Mouse (Mus musculus): ENCODE results near the gene Mindy2. TPM values are rescaled to one million over a fixed set of nuclear protein-coding genes. Genes with fewer than 3 reads are reported as not detected.

Mindy2 gene
- total RNA-seq, 2 experiments from 2014 or later, result 35.0 to 39.3 TPM

DNA sequence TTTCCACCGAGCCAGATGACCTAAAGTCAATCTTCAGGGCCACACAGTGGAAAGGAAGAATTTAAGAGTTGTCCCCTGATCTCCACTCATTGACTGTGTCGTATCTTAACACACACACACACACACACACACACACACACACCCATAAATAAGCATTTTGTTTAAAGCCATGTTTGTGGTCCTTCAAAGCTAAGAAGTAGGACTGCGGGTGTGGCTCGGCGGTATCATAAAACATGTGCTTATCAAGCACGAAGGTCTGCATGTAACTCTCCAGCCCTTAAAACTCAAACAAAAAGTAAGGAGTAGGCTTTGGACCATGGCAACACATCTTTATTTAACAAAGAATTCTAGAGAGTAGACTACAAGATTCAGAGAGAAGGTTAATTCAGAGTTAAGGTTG lies 13.4 kb upstream of the Mindy2 start:
- intact Hi-C loops (cut with DNase I), result loop anchor here (10.0 kb wide), 2 partner anchors 174 to 264 kb away; no protein-coding TSS in a partner anchor
- DNase-seq (ENCODE audit: low spot score in 2 of 2), result no peak

DNA sequence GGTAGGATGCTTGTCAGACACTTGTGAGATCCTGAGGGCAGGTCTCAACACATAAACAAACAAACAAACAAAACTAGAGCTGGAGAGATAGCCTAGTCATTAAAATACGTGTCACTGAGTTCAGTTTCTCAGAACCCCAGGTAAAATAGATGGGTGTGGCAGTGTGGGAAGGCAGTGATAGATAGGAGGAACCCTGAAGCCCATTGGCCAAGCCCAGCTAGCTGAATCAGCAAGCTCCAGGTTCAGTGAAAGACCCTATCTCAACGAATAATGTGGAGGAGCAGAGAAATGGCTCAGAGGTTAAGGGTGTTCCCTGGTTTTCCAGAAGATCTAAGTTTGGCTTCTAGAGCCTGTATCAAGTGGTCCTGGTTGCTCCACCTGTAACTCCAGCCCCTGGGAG lies 12.2 kb upstream of the Mindy2 start:
- intact Hi-C loops (cut with DNase I), result loop anchor here (10.0 kb wide), 1 partner anchor 676 kb away; no protein-coding TSS in a partner anchor
- no peak for DNase-seq (ENCODE audit: low spot score in 2 of 2)

DNA sequence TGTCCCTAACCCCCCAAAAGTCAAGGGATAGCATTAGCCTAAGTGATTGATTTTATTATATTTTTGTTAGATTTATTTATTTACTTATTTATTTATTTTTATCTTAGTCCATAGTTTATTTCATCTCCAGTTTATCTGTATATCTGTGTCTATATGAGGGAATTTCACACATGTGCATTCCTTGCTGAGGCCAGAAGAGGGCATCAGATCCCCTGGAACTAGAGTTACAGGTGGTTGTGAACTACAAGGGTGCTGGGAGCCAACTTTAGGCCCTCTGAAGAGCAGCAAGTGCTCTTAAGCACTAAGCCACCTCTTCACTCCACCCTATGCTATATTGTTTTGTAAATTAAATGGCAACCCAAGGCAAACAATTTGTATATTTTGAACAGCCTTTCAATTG lies 11.1 kb upstream of the Mindy2 start:
- intact Hi-C loops (cut with DNase I), result loop anchor here (10.0 kb wide), 1 partner anchor 677 kb away; no protein-coding TSS in a partner anchor
- DNase-seq (ENCODE audit: low spot score in 2 of 2), result no peak

DNA sequence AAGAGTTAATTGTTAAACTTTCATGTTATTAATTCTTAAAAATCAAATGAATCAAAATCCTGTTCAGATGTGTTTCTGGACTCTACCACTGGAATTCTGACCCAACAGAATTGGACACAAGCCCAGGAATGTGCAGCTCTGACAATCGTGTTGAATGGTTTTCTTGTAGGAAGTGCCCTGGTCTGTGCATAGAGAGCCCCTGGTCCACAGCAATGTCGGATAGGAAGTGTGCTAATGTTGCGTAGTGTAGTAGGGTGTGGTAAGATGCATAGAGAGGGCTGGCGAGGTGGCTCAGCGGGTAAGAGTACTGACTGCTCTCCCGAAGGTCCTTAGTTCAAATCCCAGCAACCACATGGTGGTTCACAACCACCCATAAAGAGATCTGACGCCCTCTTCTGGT lies 9.8 kb upstream of the Mindy2 start:
- intact Hi-C loops (cut with DNase I), result loop anchor here (10.0 kb wide), 1 partner anchor 678 kb away; no protein-coding TSS in a partner anchor

DNA sequence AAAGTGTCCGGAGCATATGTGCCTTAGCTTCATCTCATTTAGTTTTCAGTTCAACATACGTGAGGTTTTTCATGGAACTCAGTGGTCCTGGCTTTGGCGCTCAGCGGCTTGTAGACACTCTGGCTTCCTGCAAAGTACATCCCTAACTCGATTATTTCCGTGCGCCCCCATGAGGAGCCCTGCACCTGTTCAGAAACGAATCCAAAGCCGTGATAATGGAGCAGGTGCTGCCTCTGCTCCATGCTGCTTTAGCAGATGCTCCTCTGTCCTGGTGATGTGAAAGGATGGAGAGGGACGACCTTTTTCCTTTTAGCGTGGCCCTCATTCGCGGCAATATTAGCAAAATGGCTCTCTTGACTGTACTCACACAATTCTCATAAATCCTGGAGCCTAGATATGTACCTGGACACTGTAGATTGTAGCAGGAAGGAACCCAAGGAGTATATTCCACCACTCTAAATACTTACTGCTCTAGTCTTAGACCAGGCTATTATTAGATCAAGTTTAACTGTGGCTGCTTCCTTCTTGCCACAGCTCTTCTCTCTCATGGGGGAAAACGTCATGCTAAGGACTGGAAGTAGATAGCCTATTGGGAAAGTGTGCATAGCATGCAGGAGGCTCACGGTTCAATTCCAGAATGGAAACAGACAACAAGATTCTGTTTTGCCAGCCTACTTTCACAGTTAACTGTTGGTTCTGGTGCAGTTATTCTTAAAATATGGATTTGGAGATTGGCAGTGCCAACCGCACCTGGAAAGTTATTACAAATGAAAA lies 8.6 kb upstream of the Mindy2 start:
- intact Hi-C loops (cut with DNase I), result loop anchor here (10.0 kb wide), 1 partner anchor 679 kb away; no protein-coding TSS in a partner anchor

More for the DNA sequence above, 9.8 kb upstream of the Mindy2 start:
- no peak for DNase-seq (ENCODE audit: low spot score in 2 of 2)

DNA sequence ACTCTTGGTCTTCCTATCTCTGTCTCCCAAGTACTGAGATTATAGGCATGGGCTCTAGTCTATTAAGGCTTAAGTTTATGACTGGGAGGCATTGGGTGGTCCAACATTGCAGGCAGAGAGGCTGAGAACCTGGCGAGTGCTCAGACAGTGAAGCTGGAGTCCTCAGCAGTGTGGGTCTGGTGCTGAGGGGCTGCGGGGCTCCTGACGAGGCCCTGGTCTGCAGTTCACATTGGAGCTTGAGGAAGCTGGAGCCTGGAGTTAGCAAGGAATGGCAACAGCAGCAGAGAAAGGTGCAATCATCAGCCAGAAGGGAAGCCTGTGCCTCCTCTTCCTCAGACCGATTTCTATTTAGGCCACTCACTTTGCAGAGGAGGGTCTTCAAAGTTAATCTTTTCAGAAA lies 7.9 kb upstream of the Mindy2 start:
- no peak for DNase-seq (ENCODE audit: low spot score in 2 of 2)
- intact Hi-C loops (cut with DNase I), result loop anchor here (10.0 kb wide), 1 partner anchor 680 kb away; no protein-coding TSS in a partner anchor

More for the DNA sequence above, 8.6 kb upstream of the Mindy2 start:
- DNase-seq (ENCODE audit: low spot score in 2 of 2), result no peak

DNA sequence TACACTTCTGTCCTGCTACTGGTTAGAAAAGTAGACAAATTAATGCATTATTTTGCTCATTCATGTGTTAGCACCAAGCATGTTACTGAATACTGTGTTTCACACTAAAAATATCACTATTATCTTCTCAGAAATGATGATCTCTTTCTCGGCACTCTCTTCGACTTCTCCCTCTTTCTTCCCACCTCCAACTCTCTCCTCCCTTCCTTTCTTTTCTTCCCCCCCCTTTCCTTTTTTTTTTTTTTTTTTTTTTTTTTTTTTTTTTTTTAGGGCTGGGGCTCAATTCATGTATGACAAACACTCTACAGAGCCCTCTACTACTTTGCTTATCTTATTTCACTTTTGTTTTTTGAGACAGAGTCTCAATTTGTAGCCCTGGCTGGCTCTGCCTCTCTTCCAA lies 1.3 kb upstream of the Mindy2 start:
- no peak for DNase-seq (ENCODE audit: low spot score in 2 of 2)
- intact Hi-C loops (cut with DNase I), result loop anchor here (5.0 kb wide), 1 partner anchor 419 kb away; no protein-coding TSS in a partner anchor

DNA sequence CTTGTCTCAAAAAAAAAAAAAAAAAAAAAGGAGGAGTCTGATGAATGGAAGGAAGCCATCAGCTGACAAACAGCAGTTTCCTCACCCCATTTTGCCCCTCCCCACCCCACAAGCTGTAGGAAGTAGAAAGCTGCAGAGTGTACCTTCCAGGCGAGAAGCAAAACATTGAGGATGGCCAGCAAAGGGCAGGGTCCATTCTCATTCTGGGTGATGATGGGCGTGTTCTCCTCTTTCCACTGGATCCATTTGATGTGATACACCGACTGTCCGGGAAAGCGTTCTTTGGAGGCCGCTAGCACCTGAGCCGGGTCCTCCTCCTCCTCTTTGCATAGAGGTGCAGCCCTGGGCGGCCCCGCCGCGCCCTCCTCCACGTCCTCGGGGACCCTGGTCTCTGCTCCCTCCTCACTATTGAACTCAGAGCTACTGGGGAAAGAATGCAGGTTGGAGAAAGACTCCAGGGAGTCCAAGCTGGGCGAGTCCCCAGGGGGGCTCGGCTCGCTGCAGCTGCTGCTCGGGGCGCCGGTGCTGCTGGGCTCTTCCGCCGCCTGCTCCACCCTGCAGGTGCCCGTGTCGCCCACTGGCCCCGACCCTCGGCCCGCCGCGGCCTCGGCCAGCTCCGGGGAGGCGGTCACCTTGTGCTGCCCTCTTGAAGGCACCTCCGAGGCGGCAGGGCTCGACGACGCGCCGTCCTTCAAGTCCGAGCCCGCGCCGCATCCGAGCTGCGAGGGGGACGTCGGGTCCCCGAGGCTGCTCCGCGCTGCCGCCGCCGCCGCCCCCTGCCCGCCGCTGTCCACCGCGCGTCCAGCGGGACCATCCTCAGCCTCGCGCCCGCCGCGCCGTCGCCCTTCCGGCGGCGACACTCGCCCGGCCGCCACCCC lies 605 bp downstream of the Mindy2 start, which contains the start of gene Gm10642:
Gene Gm10642 (plus strand): TSS at position 122 of the 878 bp plus-strand sequence.
- intact Hi-C loops (cut with DNase I), result loop anchor here (1.0 to 5.0 kb wide), 2 partner anchors 23 to 421 kb away; no protein-coding TSS in a partner anchor
- peak; percentile 51 to 72 for DNase-seq (ENCODE audit: low spot score in 2 of 2)

DNA sequence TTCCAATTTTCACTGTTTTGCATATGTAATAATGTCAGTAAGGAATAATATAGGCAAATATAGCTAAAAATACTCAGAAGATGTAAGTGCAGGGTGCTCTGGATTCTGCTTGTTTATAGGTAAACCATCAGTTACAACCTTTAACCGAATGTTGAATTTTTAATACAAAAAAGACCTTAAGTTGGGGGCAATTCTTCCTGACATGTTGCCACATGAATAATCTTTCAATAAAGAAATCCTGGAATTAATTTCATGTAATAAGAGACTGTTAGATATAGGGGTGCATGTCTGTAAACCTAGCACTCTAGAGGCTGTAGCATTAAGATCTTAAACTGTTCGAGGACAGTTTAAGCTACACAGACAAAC lies 1.2 kb downstream of the Mindy2 start:
- intact Hi-C loops (cut with DNase I), result loop anchor here (5.0 kb wide), 1 partner anchor 422 kb away; no protein-coding TSS in a partner anchor

DNA sequence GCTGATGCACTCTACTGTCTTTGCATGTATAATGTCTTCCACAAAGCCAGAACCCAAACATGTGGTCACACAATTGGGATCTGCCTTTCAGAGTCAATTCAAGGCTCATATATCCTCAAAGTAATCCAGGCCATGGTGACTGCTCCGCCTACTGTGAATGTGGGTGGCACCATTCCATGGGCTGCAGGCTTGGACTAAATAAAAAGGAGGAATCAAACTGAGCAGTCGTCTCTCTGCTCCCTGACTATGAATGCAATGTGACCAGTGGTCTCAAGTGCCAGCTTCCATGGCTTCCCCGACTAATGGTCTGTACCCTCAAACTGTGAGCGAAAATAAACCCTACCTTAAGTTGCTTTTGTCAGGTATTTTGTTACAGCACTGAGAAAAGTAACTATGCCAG lies 2.5 kb downstream of the Mindy2 start:
- intact Hi-C loops (cut with DNase I), result no loop called here
- DNase-seq (ENCODE audit: low spot score in 2 of 2), result peak in 1 of 2 experiments; percentile 34

More for the DNA sequence above, 1.2 kb downstream of the Mindy2 start:
- no peak for DNase-seq (ENCODE audit: low spot score in 2 of 2)

DNA sequence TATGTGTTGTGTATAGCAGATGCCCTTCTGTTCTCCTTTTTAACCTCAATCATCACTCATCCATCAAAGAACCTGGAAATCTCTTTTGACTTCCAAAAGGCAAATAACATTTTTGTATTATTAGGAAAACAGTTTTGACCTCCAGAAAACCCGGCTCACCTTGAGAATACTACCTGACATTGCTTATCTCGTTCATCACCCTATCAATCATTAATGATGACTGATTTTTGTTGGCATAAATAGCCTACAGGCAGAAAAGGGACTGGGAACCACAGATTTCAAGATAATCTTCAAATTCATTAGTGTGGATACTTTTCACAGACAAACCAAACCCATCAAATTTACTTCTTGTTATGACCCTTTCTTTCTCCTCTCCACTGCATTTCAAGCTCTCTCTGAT lies 3.1 kb downstream of the Mindy2 start:
- intact Hi-C loops (cut with DNase I), result no loop called here
- DNase-seq (ENCODE audit: low spot score in 2 of 2), result no peak

DNA sequence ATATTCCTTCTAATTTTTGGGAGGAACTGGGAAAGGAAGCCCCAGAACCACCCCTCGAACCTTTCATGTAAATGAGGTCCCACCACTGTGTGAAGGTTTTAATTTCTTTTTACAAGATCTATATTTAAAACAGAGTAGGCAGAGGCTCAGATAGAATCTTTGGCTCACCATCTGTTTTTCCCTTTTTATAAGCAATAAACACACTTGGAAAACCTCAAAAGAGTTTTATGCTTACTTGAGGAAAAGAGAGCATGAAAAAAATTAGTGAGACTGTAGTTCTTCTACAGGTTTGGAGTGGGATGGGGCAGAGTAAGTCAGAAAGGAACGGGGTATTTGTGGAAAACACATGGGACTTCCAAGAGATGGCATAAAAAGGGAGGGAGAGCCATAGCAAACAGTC lies 4.8 kb downstream of the Mindy2 start:
- intact Hi-C loops (cut with DNase I), result no loop called here
- DNase-seq (ENCODE audit: low spot score in 2 of 2), result peak in 1 of 2 experiments; percentile 51

DNA sequence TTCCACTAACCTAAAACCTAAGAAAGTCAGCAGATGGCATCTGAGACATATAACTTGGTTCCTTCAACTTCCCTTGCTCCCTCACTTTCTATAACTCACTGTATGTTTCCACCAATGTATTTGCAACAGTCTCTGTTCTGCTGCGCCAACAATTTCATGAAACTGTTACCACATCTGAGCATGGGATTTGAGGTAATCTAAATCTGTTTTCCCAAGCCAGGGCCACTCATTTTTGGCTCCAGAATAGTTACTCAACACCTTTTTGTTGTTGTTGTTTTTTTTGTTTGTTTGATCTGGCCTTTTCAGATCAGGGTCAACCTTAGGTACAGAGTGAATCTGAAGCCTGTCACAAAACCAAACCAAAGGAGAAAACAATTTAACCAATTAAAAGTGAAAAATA lies 6.0 kb downstream of the Mindy2 start:
- intact Hi-C loops (cut with DNase I), result no loop called here
- no peak for DNase-seq (ENCODE audit: low spot score in 2 of 2)

DNA sequence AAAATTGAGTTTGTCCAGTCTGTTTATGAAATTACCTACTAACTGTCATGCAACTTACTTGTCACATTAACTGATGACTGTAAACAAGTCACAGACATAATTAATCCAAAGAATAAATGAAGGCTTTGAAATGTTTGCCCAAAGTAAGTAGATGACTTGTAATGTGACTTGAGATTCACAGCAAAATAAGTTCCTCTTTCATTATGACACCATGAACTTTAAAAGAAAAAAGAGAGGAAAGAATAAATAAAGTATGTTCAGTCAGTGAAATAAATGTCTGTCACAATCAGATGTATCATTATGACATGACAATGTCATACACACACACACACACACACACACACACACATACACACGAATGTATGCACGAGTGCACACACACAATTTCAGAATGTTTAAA lies 6.7 kb downstream of the Mindy2 start:
- intact Hi-C loops (cut with DNase I), result no loop called here
- no peak for DNase-seq (ENCODE audit: low spot score in 2 of 2)

DNA sequence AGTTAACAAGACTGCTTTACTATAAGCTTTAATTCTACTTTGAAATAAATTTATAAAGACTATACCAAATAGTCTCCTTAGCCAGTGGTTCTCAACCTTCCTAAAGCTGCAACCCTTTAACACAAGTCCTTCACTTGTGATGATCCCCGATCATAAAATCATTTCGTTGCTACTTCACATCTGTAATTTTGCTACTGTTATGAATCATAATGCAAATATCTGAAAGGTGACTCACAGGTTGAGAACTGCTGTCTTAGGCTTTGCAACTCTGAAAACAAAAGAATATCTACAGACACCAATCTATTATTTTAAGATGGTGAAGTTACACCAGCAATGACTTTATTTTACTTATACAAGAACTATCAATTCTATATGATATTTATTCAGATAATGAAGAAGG lies 20.2 kb downstream of the Mindy2 start:
- DNase-seq (ENCODE audit: low spot score in 2 of 2), result no peak
- intact Hi-C loops (cut with DNase I), result no loop called here

DNA sequence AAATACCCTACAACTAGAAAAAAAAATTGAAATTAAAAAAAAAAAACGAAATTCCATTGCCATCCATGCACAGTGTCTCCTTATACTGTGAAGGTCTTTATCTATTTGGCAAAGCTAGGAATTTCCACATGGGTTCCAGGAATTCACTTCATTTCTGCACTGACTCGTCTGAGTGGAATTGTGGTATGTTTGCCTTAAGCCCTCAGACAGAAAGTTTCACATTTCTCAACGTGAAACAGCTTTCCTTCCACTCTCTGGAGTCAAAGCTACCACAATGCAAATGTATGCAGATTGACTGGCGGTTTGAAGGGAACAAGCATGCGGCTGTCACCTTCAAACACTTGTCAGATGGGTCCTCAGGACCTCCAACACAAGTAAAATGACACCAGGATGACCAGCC lies 25.3 kb downstream of the Mindy2 start:
- DNase-seq (ENCODE audit: low spot score in 2 of 2), result no peak
- intact Hi-C loops (cut with DNase I), result no loop called here

DNA sequence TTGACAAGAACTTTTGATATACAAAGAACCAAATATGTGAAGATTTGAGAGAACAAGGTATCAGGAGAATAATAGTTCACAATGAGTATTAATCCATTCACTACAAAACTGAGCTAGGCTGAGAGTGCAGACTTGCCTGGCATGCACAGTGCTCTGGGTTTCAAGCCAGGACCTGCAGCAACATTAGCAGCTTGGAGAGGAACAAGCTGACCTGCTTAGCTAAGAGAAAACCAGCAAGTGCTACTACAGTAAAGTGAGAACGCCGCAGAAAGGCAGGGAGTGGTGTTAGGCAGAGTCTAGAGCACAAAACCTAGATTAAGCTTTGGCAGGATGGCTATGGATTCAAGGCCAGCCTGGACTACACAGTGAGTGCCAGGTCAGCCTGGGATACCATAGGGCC lies 27.3 kb downstream of the Mindy2 start:
- no peak for DNase-seq (ENCODE audit: low spot score in 2 of 2)
- intact Hi-C loops (cut with DNase I), result no loop called here

DNA sequence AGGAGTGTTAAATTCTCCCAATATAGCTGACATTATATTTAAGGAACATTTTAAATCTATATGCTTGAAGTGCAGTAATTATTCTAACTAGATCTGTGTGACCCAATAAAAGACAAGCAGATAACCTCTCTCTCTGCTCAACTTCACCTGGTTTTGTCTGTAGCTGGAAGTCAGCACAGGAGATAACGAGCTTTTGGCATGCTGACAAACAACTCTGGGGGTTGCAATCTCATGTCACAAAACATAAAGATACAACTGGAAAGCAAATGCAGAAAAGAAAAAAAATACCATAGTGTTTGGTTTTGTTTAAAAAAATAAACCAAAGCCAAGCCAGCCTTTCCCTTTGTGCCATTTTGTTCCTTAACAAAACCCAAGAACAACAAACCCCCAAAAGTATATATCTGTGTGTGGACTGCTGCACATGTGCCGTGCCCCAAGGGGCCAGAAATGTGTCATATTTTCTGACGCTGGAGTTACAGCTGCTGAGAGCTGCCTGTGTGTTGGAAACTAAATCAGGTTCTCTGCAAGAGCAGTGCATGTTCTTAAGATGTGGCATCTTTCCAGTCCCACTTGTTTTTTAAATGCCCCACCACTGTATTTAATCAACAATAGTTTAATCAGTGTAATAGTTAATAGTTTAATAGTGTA lies 45.8 kb downstream of the Mindy2 start:
- intact Hi-C loops (cut with DNase I), result no loop called here
- DNase-seq (ENCODE audit: low spot score in 2 of 2), result no peak

DNA sequence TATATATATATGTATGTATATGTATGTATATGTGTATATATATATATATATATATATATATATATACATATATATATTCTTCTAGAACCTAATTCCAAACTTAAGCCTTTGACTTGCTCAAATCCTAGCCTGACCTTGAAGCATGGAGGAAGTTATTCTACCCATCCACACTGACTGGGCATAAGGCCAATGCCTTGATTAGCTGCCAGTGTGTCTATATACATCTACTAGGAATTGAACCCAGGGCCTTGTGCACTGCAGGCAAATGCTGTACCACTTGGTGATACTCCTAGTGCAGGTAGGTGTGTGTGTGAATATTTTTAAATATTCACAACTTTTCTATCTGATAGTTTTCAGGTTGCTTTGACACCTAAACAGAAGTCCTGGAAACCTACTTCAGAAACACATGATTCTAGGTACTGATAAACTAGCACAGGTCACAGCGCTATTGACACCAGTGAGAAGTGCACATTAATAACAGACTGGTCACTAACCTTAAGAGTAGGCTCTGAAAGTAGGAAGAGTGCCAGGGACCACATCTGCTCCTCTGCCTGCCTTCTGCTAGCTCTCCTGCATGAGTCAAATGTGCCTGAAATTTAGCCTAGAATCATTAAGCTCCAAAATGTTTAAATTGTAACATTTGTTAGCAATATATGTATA lies 54.7 kb downstream of the Mindy2 start:
- intact Hi-C loops (cut with DNase I), result no loop called here
- DNase-seq (ENCODE audit: low spot score in 2 of 2), result no peak
